Mouse (Mus musculus) liver, postnatal 0 days (tissue): ENCODE data around the gene Zfp12.

Source experiments
- CTCF ChIP-seq: sonication (generic); IDR thresholded peaks from 2 replicates; pipeline ENCODE4 v1.5.1; 2016; ENCODE audit warnings: antibody characterized with exemption, low read depth
- EP300 ChIP-seq: IDR thresholded peaks from 2 replicates; pipeline ENCODE4 v1.6.1; 2016; ENCODE audit warnings: antibody characterized with exemption, low read depth, mild to moderate bottlenecking

DNA sequence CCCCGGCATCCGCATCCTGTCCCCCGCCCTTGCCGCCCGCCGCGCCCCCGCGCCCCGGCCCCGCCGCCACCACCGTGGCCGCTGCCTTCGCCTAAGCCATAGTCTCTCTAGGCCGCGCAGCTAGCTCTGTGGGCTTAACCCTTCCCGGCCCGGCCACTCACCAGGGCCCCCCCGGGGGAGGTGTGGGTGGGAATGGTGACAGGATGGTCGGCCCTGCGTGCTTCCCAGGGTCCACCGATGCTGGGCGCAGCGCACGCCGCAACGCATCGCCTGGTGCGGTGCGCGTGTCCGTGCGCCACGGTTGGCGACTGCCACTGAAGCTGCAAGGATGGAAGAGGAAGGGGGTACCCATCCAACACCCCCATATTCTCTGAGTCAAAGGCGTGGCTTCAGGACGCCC, 58.4 kb downstream of the Zfp12 start, which contains the start of gene Zfp853:
- TF ChIP-seq CTCF (no peak), EP300 (no peak)
